Mouse (Mus musculus): Measurements from ENCODE around the gene Col16a1. TPM values are rescaled to one million over a fixed set of nuclear protein-coding genes. Genes with fewer than 3 reads are reported as not detected.

The Col16a1 gene
- polyA plus RNA-seq, 1 experiment from 2014 or later: 4.3 TPM

- Histone ChIP-seq H3K27ac (replicated peaks; ENCODE audit: low read depth, low read length) (no peak overlapping the region), H3K4me3 (replicated peaks; ENCODE audit: low read depth, low read length) (no peak overlapping the region), H3K4me1 (ENCODE audit: control insufficient read depth, insufficient read depth, low read length) (peaks cover 13% of the 10 kb centered on the region), H3K4me2 (ENCODE audit: low read length) (no peak overlapping the region), H3K9ac (replicated peaks; ENCODE audit: low read length) (no peak overlapping the region), H3K27me3 (ENCODE audit: control insufficient read depth, insufficient read depth, low read length) (0 out of 2 replicates have a peak, but pooled peaks cover 3% of the 10 kb centered on the region), H3K9me3 (ENCODE audit: control insufficient read depth, low read length) (no peaks in the 10 kb centered on the region), H3K36me3 (ENCODE audit: control insufficient read depth, insufficient read depth, low read length) (no peaks in the 10 kb centered on the region)
- DNase-seq: no peak
- no peak for ATAC-seq (ENCODE audit: low FRiP score, low TSS enrichment)
- WGBS: 85% methylated on average over 4 of the region's 4 CpGs
Measured at GRCm38 (mm10) chr4:130104584-130104983, 56.9 kb downstream of the Col16a1 start.

DNA sequence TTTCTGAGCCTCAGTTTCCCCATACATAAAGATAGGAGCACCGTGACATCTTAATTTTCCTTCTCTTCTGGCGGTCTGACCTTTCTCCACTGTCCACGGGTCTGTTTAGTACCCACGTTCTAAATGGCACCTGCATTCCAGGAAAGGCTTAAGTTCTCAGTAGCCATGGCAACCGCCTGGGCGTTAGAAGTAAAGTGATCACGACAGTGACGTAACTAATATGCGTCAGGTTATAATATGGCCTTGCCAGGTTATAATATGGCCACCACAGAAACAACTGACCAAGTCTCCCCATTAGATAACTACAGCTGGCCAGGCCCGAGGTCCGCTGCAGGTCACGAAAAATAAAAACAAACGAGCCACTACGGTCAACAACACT lies 59.4 kb downstream of the Col16a1 start:
- Histone ChIP-seq H3K9me3 (ENCODE audit: control insufficient read depth, low read length) (no peaks in the 10 kb centered on the region), H3K36me3 (ENCODE audit: control insufficient read depth, insufficient read depth, low read length) (no peaks in the 10 kb centered on the region), H3K4me2 (ENCODE audit: low read length) (peak overlapping the region; percentile 64), H3K9ac (replicated peaks; ENCODE audit: low read length) (0 out of 2 replicates have a peak overlapping the region, but pooled peaks have one; percentile 61), H3K27ac (replicated peaks; ENCODE audit: low read depth, low read length) (peak overlapping the region; percentile 68), H3K4me3 (replicated peaks; ENCODE audit: low read depth, low read length) (peak overlapping the region; percentile 79), H3K4me1 (ENCODE audit: control insufficient read depth, insufficient read depth, low read length) (peaks cover 13% of the 10 kb centered on the region), H3K27me3 (ENCODE audit: control insufficient read depth, insufficient read depth, low read length) (0 out of 2 replicates have a peak, but pooled peaks cover 3% of the 10 kb centered on the region)
- 13% methylated on average over 14 of the region's 14 CpGs for WGBS
- no peak for DNase-seq
- peak; percentile 79 for ATAC-seq (ENCODE audit: low FRiP score, low TSS enrichment)

DNA sequence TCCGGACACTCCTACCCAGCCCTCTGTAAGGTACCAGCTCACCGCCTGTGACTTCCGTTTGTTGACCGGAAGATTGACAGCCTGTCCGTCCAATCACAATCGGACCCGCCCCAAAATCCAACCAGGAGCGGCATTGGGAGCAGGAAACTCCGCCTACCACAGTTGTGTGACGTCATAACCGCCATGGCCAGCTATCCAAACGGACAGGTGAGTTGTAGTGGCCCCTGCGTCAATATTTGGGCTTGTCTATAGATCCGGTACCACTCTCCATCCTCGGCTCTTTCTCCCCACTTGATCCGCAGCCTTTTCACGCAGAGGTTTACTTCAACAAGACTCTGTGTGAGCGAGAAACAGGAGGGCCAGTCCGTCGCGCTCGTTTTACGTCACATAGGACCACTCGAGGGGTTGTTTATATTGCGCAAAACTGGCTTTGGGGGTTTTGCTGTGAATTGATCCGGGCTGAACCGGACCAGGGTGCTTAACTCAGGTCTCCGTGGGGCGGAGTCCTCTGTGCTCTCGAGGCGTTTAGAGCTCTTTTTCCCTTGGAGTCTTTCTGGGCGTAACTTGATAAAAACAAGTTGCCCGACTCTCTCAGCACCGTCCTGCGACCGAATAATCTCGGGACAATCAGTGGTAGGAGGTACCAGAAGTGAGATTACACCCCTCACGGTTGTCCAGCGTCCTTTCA lies 59.9 kb downstream of the Col16a1 start:
- H3K4me2 ChIP-seq (ENCODE audit: low read length): peak overlapping the region; percentile 64
- 0 out of 2 replicates have a peak, but pooled peaks cover 3% of the 10 kb centered on the region for H3K36me3 ChIP-seq (ENCODE audit: control insufficient read depth, insufficient read depth, low read length)
- H3K4me3 ChIP-seq (replicated peaks; ENCODE audit: low read depth, low read length): peak overlapping the region; percentile 79
- H3K27ac ChIP-seq (replicated peaks; ENCODE audit: low read depth, low read length): peak overlapping the region; percentile 68
- peaks cover 13% of the 10 kb centered on the region for H3K4me1 ChIP-seq (ENCODE audit: control insufficient read depth, insufficient read depth, low read length)
- H3K27me3 ChIP-seq (ENCODE audit: control insufficient read depth, insufficient read depth, low read length): 0 out of 2 replicates have a peak, but pooled peaks cover 3% of the 10 kb centered on the region
- H3K9ac ChIP-seq (replicated peaks; ENCODE audit: low read length): peak overlapping the region; percentile 61
- WGBS: under 1% methylated on average over 39 of the region's 39 CpGs
- ATAC-seq (ENCODE audit: low FRiP score, low TSS enrichment) (peak; percentile 97), DNase-seq (peak; percentile 100)
- no peaks in the 10 kb centered on the region for H3K9me3 ChIP-seq (ENCODE audit: control insufficient read depth, low read length)

DNA sequence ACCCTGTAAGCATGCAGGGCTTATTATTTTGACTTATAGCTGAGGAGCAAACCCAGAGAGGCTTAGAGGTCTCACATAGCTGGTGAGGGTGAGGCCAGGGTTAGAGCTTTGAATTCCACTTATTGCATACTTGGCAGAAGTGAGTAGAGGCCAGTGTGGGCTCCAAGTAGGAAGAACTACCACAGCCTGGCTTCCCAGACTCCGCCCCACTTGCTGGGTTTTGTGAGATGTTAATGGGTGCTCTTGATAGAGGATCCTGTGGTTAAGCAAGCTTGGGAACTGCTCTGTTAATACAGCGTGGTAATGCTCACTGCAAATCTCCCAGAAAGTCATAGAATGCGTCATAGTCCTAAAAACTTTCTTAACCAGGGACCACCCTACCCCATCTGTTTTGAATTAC lies 61.3 kb downstream of the Col16a1 start:
- H3K4me2 ChIP-seq (ENCODE audit: low read length): no peak overlapping the region
- H3K27ac ChIP-seq (replicated peaks; ENCODE audit: low read depth, low read length): no peak overlapping the region
- H3K4me1 ChIP-seq (ENCODE audit: control insufficient read depth, insufficient read depth, low read length): peaks cover 13% of the 10 kb centered on the region
- no peak overlapping the region for H3K4me3 ChIP-seq (replicated peaks; ENCODE audit: low read depth, low read length)
- H3K9me3 ChIP-seq (ENCODE audit: control insufficient read depth, low read length): no peaks in the 10 kb centered on the region
- 0 out of 2 replicates have a peak, but pooled peaks cover 3% of the 10 kb centered on the region for H3K36me3 ChIP-seq (ENCODE audit: control insufficient read depth, insufficient read depth, low read length)
- 0 out of 2 replicates have a peak, but pooled peaks cover 3% of the 10 kb centered on the region for H3K27me3 ChIP-seq (ENCODE audit: control insufficient read depth, insufficient read depth, low read length)
- no peak overlapping the region for H3K9ac ChIP-seq (replicated peaks; ENCODE audit: low read length)
- WGBS: 95% methylated on average over 3 of the region's 3 CpGs
- ATAC-seq (ENCODE audit: low FRiP score, low TSS enrichment) (no peak), DNase-seq (no peak)

- no peak overlapping the region for H3K9ac ChIP-seq (replicated peaks; ENCODE audit: low read length)
- H3K27ac ChIP-seq (replicated peaks; ENCODE audit: low read depth, low read length): no peak overlapping the region
- no peak overlapping the region for H3K4me3 ChIP-seq (replicated peaks; ENCODE audit: low read depth, low read length)
- 0 out of 2 replicates have a peak, but pooled peaks cover 3% of the 10 kb centered on the region for H3K36me3 ChIP-seq (ENCODE audit: control insufficient read depth, insufficient read depth, low read length)
- H3K27me3 ChIP-seq (ENCODE audit: control insufficient read depth, insufficient read depth, low read length): 0 out of 2 replicates have a peak, but pooled peaks cover 3% of the 10 kb centered on the region
- no peak for ATAC-seq (ENCODE audit: low FRiP score, low TSS enrichment)
- H3K4me1 ChIP-seq (ENCODE audit: control insufficient read depth, insufficient read depth, low read length): peaks cover 13% of the 10 kb centered on the region
- no peak overlapping the region for H3K4me2 ChIP-seq (ENCODE audit: low read length)
- 94% methylated on average over 9 of the region's 9 CpGs for WGBS
- H3K9me3 ChIP-seq (ENCODE audit: control insufficient read depth, low read length): no peaks in the 10 kb centered on the region
- DNase-seq: no peak
Measured at GRCm38 (mm10) chr4:130109666-130110065, 62.0 kb downstream of the Col16a1 start.

- DNase-seq: no peak
- no peak overlapping the region for H3K4me3 ChIP-seq (replicated peaks; ENCODE audit: low read depth, low read length)
- H3K27ac ChIP-seq (replicated peaks; ENCODE audit: low read depth, low read length): no peak overlapping the region
- no peak overlapping the region for H3K4me2 ChIP-seq (ENCODE audit: low read length)
- 92% methylated on average over 7 of the region's 7 CpGs for WGBS
- H3K4me1 ChIP-seq (ENCODE audit: control insufficient read depth, insufficient read depth, low read length): peaks cover 13% of the 10 kb centered on the region
- no peak overlapping the region for H3K9ac ChIP-seq (replicated peaks; ENCODE audit: low read length)
- no peaks in the 10 kb centered on the region for H3K9me3 ChIP-seq (ENCODE audit: control insufficient read depth, low read length)
- ATAC-seq (ENCODE audit: low FRiP score, low TSS enrichment): no peak
- 0 out of 2 replicates have a peak, but pooled peaks cover 3% of the 10 kb centered on the region for H3K27me3 ChIP-seq (ENCODE audit: control insufficient read depth, insufficient read depth, low read length)
- H3K36me3 ChIP-seq (ENCODE audit: control insufficient read depth, insufficient read depth, low read length): 0 out of 2 replicates have a peak, but pooled peaks cover 3% of the 10 kb centered on the region
Measured at GRCm38 (mm10) chr4:130110091-130110490, 62.5 kb downstream of the Col16a1 start.

GRCm38 (mm10) chr4:130112299-130112698 lies 64.7 kb downstream of the Col16a1 start:
- WGBS: 83% methylated on average over 7 of the region's 7 CpGs
- no peak overlapping the region for H3K9ac ChIP-seq (replicated peaks; ENCODE audit: low read length)

GRCm38 (mm10) chr4:130112732-130113131 lies 65.1 kb downstream of the Col16a1 start:
- no peaks in the 10 kb centered on the region for H3K27me3 ChIP-seq (ENCODE audit: control insufficient read depth, insufficient read depth, low read length)
- no peaks in the 10 kb centered on the region for H3K9me3 ChIP-seq (ENCODE audit: control insufficient read depth, low read length)
- 98% methylated on average over 1 of the region's 1 CpGs for WGBS
- no peak overlapping the region for H3K9ac ChIP-seq (replicated peaks; ENCODE audit: low read length)
- no peak overlapping the region for H3K4me3 ChIP-seq (replicated peaks; ENCODE audit: low read depth, low read length)
- H3K4me2 ChIP-seq (ENCODE audit: low read length): no peak overlapping the region
- peaks cover 7% of the 10 kb centered on the region; the same call in 1 of the 2 replicates for H3K36me3 ChIP-seq (ENCODE audit: control insufficient read depth, insufficient read depth, low read length)
- H3K27ac ChIP-seq (replicated peaks; ENCODE audit: low read depth, low read length): no peak overlapping the region
- DNase-seq (no peak), ATAC-seq (ENCODE audit: low FRiP score, low TSS enrichment) (no peak)
- H3K4me1 ChIP-seq (ENCODE audit: control insufficient read depth, insufficient read depth, low read length): peaks cover 10% of the 10 kb centered on the region

More at GRCm38 (mm10) chr4:130112299-130112698, 64.7 kb downstream of the Col16a1 start:
- peaks cover 10% of the 10 kb centered on the region for H3K4me1 ChIP-seq (ENCODE audit: control insufficient read depth, insufficient read depth, low read length)
- H3K36me3 ChIP-seq (ENCODE audit: control insufficient read depth, insufficient read depth, low read length): peaks cover 7% of the 10 kb centered on the region; the same call in 1 of the 2 replicates
- H3K9me3 ChIP-seq (ENCODE audit: control insufficient read depth, low read length): no peaks in the 10 kb centered on the region
- H3K27me3 ChIP-seq (ENCODE audit: control insufficient read depth, insufficient read depth, low read length): no peaks in the 10 kb centered on the region
- no peak overlapping the region for H3K4me3 ChIP-seq (replicated peaks; ENCODE audit: low read depth, low read length)
- no peak for ATAC-seq (ENCODE audit: low FRiP score, low TSS enrichment)
- DNase-seq: no peak
- H3K4me2 ChIP-seq (ENCODE audit: low read length): no peak overlapping the region
- H3K27ac ChIP-seq (replicated peaks; ENCODE audit: low read depth, low read length): no peak overlapping the region

GRCm38 (mm10) chr4:130120752-130121151 lies 73.1 kb downstream of the Col16a1 start:
- Histone ChIP-seq H3K9me3 (ENCODE audit: control insufficient read depth, low read length) (no peaks in the 10 kb centered on the region), H3K27me3 (ENCODE audit: control insufficient read depth, insufficient read depth, low read length) (no peaks in the 10 kb centered on the region), H3K4me2 (ENCODE audit: low read length) (no peak overlapping the region), H3K4me3 (replicated peaks; ENCODE audit: low read depth, low read length) (no peak overlapping the region), H3K36me3 (ENCODE audit: control insufficient read depth, insufficient read depth, low read length) (peaks cover 38% of the 10 kb centered on the region), H3K9ac (replicated peaks; ENCODE audit: low read length) (no peak overlapping the region), H3K4me1 (ENCODE audit: control insufficient read depth, insufficient read depth, low read length) (no peaks in the 10 kb centered on the region), H3K27ac (replicated peaks; ENCODE audit: low read depth, low read length) (no peak overlapping the region)
- 70% methylated on average over 4 of the region's 4 CpGs for WGBS
- DNase-seq (no peak), ATAC-seq (ENCODE audit: low FRiP score, low TSS enrichment) (no peak)
